Mouse (Mus musculus) cerebellum, adult 2 months (tissue): Measurements from ENCODE around the gene Spred2. TPM values are rescaled to one million over a fixed set of nuclear protein-coding genes. Genes with fewer than 3 reads are reported as not detected.

Experiments used
- DNase-seq, 2 experiments: peaks; one replicate each; pipeline ENCODE4 v3.0.0; 2021
- H3K27ac ChIP-seq: fragments of 200-500 bp; 2 replicates; pipeline ENCODE4 v1.5.1; 2012; ENCODE audit warnings: low read length, control low read depth, inconsistent platforms; ENCODE audit not compliant: insufficient read depth
- H3K27me3 ChIP-seq: fragments of 200-500 bp; 2 replicates; pipeline ENCODE4 v1.6.1; 2012; ENCODE audit warnings: inconsistent platforms, mild to moderate bottlenecking, low read length, moderate library complexity; ENCODE audit not compliant: control insufficient read depth, insufficient read depth
- H3K4me1 ChIP-seq: fragments of 200-500 bp; 2 replicates; pipeline ENCODE4 v1.6.1; 2011; ENCODE audit warnings: low read length; ENCODE audit not compliant: control insufficient read depth, insufficient read depth
- H3K4me3 ChIP-seq: fragments of 200-500 bp; replicated peaks from 2 replicates; pipeline ENCODE3; 2011; ENCODE audit warnings: mild to moderate bottlenecking, low read depth, low read length, control low read depth; ENCODE audit not compliant: insufficient read depth
- CTCF ChIP-seq: fragments of 200-500 bp; IDR thresholded peaks from 2 replicates; pipeline ENCODE4 v1.5.1; 2011; ENCODE audit warnings: low read depth, mild to moderate bottlenecking, control low read depth, low read length, moderate library complexity, borderline replicate concordance; ENCODE audit not compliant: insufficient read depth
- POLR2A ChIP-seq: fragments of 200-500 bp; IDR thresholded peaks from 2 replicates; pipeline ENCODE4 v1.6.1; 2011; ENCODE audit warnings: low read length, control low read depth, borderline replicate concordance; ENCODE audit not compliant: insufficient read depth
- WGBS: fragments of 180-500 bp; shearing (Covaris S2); methylation state at CpG from one replicate; pipeline ENCODE4 v1.1.7; 2018; 5-methylcytosine and 5-hydroxymethylcytosine counted together
- polyA plus RNA-seq: library from polyadenylated mRNA; depleted of rRNA; stranded (reverse); fragments of >200 nt; gene quantifications from 2 replicates; pipeline ENCODE4 v1.2.3, GENCODE M21; 2012

Spred2 gene
- polyA plus RNA-seq, 1 experiment, result 40.3 TPM

DNA sequence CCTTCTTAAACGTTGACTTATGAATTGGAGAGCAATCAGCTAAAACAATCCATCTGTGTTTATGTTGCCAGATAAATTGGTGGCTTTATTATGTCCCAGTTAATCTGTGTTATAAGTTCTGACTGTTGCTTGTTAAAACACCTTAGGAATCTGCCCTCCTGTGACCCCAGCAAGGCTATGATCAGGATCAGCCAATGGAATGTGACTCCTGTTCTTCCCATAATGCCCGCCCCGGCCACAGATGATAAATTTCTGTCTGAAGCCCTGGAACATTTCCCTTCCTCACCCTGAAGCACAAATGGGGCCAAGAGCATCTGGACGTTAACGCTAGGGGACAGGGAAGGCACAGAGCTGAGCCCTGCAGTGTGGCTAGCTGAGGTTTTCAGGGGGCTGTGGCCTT is 45.4 kb downstream of the Spred2 start:
- WGBS, result 15% methylated on average over 5 of the region's 5 CpGs
- no peak overlapping the region for H3K4me3 ChIP-seq

GRCm38 (mm10) chr11:19971954-19972750 is 48.0 kb downstream of the Spred2 start:
- DNase-seq, result peak in 1 of 2 experiments; percentile 57
- no peaks in the 10 kb centered on the region for H3K27me3 ChIP-seq
- TF ChIP-seq POLR2A (no peak), CTCF (peak; percentile 62; the same call in 1 of the 2 replicates)
- no peak overlapping the region; the same call in 1 of the 2 replicates for H3K27ac ChIP-seq
- H3K4me3 ChIP-seq, result no peak overlapping the region
- H3K4me1 ChIP-seq, result peaks cover 20% of the 10 kb centered on the region
- WGBS, result 63% methylated on average over 4 of the region's 4 CpGs

More for the DNA sequence above, 45.4 kb downstream of the Spred2 start:
- no peaks in the 10 kb centered on the region for H3K27me3 ChIP-seq
- 0 out of 2 replicates have a peak overlapping the region, but pooled peaks have one; percentile 68 for H3K27ac ChIP-seq
- no peak for DNase-seq
- TF ChIP-seq POLR2A, result no peak
- no peak for TF ChIP-seq CTCF
- H3K4me1 ChIP-seq, result peaks cover 41% of the 10 kb centered on the region

- H3K4me1 ChIP-seq, result peaks cover 24% of the 10 kb centered on the region
- H3K4me3 ChIP-seq, result no peak overlapping the region
- DNase-seq, result no peak
- no peaks in the 10 kb centered on the region for H3K27me3 ChIP-seq
- 52% methylated on average over 7 of the region's 7 CpGs for WGBS
- TF ChIP-seq POLR2A, result no peak
- 0 out of 2 replicates have a peak overlapping the region, but pooled peaks have one; percentile 39 for H3K27ac ChIP-seq
Measured at GRCm38 (mm10) chr11:19973032-19973790, 49.0 kb downstream of the Spred2 start.

DNA sequence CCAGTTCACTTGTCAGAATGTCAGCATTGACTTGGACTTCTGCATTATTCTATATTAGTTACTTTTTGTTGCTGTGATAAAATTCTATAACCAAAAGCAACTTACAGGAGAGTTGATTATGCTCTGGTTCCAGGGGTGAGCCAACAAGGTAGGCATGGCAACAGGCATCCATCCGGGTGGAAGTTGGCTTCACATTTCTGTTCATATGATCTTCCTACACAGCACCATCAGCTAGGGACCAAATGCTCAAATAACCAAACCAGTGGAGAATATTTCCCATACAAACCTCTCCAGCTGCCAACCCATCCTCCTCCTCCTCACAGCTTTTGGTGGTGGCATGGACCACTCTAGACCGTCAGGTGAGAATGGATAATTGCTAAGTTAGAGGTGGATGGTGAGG is 51.9 kb downstream of the Spred2 start:
- Histone ChIP-seq H3K27me3 (no peaks in the 10 kb centered on the region), H3K4me1 (peaks cover 13% of the 10 kb centered on the region), H3K4me3 (no peak overlapping the region), H3K27ac (no peak overlapping the region)
- TF ChIP-seq CTCF (no peak), POLR2A (no peak)
- 47% methylated on average over 2 of the region's 2 CpGs for WGBS
- no peak for DNase-seq

GRCm38 (mm10) chr11:19977687-19978086 is 53.5 kb downstream of the Spred2 start:
- Histone ChIP-seq H3K4me3 (no peak overlapping the region), H3K4me1 (peaks cover 11% of the 10 kb centered on the region), H3K27me3 (no peaks in the 10 kb centered on the region), H3K27ac (no peak overlapping the region)
- WGBS, result 15% methylated on average over 2 of the region's 2 CpGs
- TF ChIP-seq POLR2A (no peak), CTCF (no peak)
- no peak for DNase-seq

GRCm38 (mm10) chr11:19979338-19979737 is 55.2 kb downstream of the Spred2 start:
- no peak for TF ChIP-seq POLR2A
- no peak for TF ChIP-seq CTCF
- H3K27me3 ChIP-seq, result no peaks in the 10 kb centered on the region
- H3K4me3 ChIP-seq, result peak overlapping the region; percentile 44
- H3K27ac ChIP-seq, result peak overlapping the region; percentile 73
- 41% methylated on average over 14 of the region's 14 CpGs for WGBS
- H3K4me1 ChIP-seq, result peaks cover 16% of the 10 kb centered on the region
- DNase-seq, result peak; percentile 57 to 69

DNA sequence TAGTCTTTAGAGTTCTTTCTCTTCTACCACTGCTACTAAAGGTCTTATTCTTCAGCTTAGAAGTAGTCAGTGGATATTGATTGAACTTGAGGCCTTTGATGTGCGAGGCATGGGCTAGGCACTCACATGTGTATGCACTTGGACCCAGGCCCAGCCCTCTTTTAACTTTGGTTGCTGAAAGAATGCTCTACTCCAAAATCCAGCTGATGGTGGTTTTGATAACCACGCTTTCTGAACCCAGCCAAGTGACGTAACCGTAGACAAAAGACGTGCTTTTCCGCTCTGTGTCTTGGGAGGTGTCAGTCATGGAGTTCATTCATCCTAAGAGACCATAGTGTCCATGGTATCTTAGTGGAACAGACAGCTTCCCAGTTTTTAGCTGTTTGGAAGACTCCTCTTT is 57.9 kb downstream of the Spred2 start:
- Histone ChIP-seq H3K4me1 (peaks cover 23% of the 10 kb centered on the region), H3K4me3 (no peak overlapping the region), H3K27ac (peak overlapping the region; percentile 4; the same call in 1 of the 2 replicates), H3K27me3 (no peaks in the 10 kb centered on the region)
- TF ChIP-seq CTCF, result no peak
- no peak for TF ChIP-seq POLR2A
- 70% methylated on average over 6 of the region's 6 CpGs for WGBS
- DNase-seq, result no peak

- H3K4me3 ChIP-seq, result no peak overlapping the region
- H3K27me3 ChIP-seq, result no peaks in the 10 kb centered on the region
- 22% methylated on average over 6 of the region's 6 CpGs for WGBS
- peak overlapping the region; percentile 9; the same call in 1 of the 2 replicates for H3K27ac ChIP-seq
- H3K4me1 ChIP-seq, result peaks cover 24% of the 10 kb centered on the region
- DNase-seq, result no peak
- TF ChIP-seq POLR2A (no peak), CTCF (no peak)
Measured at GRCm38 (mm10) chr11:19982779-19983178, 58.6 kb downstream of the Spred2 start.
